Mouse (Mus musculus) MN1 (cell line): ENCODE data around the gene Spp1.

Experiments used
- DNase-seq: peaks from one replicate; pipeline ENCODE4 v3.0.0-alpha.2; 2016; ENCODE audit warnings: low spot score

The Spp1 gene

DNA sequence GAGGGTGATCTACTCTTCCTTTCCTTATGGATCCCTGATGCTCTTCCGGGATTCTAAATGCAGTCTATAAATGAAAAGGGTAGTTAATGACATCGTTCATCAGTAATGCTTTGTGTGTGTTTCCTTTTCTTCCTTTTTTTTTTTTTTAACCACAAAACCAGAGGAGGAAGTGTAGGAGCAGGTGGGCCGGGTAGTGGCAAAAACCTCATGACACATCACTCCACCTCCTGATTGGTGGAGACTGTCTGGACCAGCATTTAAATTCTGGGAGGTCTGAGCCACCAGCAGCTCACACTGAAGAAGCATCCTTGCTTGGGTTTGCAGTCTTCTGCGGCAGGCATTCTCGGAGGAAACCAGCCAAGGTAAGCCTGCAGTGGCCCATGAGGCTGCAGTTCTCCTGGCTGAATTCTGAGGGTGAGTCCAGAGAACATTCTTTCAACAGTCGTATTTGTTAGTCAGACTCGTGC, at the start of gene Spp1:
TSS of gene Spp1 (plus strand) at position 284 of the 467 bp plus-strand sequence.
- DNase-seq: no peak

DNA sequence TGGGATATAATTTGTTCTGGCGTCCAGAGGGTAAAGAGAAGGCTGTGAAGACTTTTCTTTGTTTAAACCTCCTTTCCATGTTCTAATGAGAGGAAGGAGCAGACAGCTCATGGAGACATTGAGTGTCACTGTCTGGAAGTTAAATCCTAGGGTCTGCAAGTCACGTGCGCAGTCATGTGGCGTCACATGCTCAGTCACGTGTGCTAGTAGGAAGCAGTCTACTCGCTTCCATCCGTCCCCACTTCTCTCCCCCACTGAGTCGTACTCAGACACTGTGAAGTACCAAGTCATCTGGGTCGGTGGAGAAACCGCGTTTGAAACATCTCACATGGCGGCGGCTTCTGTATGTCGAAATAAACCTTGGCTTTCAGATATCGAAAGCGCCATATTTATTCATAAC, 49.4 kb upstream of the Spp1 start:
- no peak for DNase-seq

DNA sequence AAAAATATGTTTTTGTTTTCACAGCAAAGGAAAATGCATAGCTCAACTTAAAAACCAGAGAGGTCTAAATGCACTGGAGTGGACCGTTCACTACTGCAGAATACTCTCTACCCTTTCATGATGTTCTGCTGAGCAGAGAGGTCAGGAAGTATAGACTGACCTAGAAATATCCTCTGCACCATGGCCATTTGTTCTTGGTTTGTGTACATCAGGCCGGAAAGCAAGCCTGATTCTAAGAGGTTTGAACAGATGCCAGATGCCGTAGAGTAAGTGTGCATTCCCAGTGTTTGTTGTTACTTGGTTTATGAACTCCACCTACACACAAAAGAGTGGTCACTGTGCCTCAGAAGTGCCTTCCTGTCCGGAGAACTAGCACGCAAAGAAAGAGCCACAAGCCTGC, 48.0 kb upstream of the Spp1 start:
- DNase-seq: no peak

DNA sequence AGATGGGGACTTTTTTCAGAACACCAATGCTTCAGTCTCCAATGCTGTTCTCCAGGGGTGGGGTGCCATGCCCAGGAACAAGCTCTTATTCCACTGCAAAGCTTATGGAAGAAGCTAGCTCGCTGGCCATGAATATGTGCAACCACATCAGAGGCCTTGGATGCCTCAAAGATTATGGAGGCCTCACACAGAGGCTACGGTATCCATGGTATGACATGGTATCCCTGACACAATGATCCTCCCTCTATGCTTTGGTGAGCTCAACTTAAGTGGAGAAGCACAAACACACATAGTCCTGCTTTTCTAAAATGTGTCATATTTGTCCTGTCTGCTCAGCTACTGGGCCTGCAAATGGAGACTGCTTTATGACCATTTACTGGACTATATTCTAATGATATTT, 44.0 kb upstream of the Spp1 start:
- no peak for DNase-seq

DNA sequence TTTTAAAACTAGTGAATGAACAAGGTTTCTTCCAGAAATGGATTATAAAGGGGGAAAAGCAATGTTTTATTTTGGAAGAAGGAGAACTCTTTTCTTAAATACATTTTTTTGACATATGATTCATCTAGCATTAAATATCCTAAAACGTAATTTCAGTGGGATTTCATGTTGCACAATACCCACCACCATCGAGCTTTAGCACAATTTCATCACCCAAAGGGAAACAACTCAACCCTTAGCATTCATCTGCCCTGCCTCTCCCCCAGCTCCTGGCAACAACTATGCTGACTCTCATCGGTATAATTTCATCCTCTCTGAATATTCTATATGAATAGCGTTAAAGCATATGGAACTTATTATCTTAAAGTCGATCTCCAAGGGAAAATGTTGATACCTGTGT, 42.1 kb upstream of the Spp1 start:
- no peak for DNase-seq

DNA sequence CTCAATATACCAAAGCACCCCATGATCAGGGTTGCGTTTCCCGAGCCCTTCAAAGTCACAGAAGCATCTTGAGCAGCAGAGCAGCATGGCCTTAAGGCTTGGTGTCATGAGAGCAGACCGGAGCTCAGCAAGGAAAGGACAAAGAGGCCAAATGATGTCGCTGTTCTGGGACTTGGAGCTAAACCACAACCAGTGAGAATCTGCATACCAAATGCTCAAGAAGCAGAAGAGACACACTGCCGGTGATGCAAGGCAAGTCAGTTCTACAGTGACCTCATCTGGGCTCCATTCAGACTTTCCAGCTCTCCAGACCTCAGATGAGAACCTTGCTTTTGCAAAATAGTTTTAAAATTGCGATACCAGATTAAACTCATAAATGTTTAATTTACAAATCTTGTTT, 38.6 kb upstream of the Spp1 start:
- no peak for DNase-seq

DNA sequence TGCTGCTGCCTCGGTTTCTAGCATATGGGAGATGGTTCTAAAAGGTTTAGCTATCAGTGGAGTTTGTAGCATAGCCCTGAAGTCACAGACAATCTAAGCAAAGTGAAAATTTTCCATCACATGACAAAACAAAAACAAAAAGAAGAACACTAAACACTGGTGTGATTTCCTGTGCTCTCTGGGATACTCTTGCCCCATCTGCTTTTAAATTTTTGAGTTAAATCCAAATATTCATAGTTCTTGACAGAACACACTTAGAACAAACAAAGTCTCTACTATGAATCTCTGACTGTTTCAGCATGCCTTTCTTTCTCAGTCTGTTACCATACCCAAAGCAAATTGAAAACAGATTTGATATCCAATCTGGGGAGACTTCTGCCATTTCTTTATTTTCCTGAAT, 36.9 kb upstream of the Spp1 start:
- DNase-seq: no peak

DNA sequence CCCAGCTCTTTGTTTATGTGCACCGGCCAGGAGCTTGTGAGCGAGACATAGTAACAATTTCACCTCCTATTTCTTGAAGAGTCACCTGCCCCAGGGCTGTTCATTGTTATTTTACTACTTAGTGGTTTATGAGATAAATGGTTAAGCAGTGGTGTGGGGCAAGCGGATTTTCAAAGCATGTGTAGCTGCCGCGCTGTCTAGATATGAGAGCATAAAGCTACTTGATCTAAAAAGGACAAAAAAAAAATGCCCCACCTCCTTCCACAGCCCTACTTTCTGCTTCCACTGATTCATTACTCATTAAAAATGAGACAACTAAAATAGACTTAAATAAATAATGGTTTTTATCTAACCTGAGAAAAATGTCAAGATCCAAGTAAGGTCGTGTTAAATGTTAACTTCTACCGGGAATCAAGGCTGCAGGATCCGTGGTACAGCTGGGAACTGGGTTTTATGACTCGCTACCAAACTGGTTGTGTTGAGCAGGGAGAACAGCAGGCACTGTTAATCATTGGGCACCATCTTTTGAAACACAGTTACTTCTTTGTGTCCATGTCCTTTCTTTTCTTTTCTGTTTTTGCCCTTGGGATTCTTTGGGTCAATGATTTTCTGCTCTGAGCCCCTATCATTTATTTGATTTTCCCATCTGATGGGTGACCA, 35.5 kb upstream of the Spp1 start:
- no peak for DNase-seq

DNA sequence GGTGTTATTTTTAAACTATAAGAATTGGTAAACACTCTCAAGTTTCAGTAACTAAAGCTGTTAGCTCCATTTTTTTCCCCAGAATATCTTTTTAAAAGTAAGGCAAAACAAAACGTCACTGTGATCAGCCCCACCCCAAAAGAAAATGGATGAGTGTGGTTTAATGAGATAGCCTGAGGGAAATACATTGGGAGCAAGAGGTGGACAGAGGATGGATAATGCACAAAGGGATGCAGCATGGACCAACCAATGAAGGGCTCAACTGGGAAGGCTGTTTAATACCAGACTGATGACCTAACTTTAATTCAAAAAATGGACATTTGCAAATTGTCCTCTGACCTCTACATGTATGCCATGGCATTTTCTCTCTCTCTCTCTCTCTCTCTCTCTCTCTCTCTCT, 34.9 kb upstream of the Spp1 start:
- no peak for DNase-seq

DNA sequence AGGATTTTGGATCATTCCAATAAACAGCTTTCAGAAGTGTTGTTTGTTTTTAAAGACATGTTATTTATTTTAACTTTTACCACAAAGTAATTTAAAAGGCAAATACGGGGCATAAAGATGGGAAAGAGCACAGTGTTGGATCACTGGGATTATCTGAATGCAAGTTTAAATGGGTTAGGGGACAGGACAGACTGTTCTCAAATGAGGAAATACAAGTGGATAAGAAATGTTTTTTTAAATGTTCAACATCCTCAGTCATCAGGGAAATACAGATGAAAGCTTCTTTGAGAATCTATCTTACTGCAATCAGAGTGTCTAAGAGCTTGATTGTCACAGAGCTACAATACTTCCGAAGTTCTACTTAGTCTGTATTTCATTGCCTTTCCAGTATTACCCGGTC, 32.3 kb upstream of the Spp1 start:
- DNase-seq: no peak

DNA sequence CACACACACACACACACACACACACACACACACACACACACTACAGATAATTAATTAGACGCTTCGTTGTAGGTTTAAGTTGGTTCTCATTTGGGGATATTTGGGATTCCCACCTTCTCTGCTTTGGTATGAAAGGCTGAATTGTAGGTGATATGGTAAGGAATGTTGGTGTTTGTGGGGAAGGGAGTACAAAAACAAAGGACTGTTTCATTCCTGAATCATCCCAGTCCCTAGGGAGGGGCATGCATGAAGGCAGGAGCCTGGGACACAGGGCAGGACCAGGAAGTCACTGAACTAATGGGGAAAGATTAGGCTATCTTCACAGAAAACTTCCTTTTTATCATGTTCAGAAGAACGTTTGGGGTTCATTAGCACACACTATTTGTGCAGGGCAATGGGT, 31.6 kb upstream of the Spp1 start:
- DNase-seq: no peak

DNA sequence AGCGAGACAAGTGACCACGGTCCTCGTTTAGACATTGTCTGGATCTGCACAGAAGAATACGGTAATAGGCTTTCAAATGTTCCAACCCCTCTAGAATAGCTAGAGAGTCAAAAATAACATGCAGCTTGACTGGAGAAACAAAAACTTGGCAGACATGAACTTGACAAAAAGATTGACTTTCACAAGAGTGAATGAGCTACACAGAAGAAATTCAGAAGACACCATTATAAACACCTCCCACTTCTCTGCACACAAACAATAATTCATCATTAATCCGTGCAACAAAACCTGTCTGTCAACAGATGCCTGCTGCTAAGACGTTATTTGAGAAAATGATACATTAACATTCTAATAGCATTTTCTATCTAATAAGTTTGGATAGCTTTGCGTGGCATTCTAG, 30.4 kb upstream of the Spp1 start:
- DNase-seq: no peak

DNA sequence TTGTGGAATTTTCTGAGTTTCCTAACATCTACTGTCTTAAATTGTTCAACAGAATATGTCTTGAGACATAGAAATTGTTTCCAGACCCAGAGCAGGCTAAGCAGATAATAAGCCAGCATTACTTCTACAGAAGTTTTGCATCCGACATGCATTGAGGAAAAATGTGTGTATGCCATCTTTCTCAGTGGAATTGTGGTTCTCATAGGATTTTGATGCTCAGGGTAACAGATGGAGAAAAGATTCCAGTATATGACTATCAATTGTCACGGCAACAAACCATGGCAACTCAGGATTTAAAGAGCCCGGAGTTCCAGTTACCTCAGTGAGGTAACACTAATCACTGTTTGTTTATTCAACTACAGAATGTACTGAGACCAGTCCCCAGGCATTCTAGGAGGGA, 29.9 kb upstream of the Spp1 start:
- DNase-seq: no peak

DNA sequence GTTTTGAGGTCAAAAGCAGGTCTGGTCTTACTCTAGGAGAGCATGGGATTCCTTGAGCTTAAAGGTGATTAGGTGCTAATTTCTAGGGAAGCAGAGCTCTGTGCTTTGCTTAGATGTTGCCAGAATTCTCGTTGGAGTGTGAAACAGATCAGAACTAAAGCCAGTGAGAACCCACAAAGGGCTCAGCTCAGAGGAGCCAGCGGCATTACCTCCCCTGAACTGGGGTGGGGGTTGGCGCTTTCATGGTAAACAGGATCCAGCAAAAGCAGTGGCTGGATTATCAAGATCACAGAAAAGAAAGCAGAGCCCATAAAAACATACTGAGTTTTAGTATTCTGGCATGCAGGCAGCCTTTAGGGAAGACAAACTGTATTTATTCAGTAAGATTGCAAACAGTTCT, 28.2 kb upstream of the Spp1 start:
- no peak for DNase-seq

DNA sequence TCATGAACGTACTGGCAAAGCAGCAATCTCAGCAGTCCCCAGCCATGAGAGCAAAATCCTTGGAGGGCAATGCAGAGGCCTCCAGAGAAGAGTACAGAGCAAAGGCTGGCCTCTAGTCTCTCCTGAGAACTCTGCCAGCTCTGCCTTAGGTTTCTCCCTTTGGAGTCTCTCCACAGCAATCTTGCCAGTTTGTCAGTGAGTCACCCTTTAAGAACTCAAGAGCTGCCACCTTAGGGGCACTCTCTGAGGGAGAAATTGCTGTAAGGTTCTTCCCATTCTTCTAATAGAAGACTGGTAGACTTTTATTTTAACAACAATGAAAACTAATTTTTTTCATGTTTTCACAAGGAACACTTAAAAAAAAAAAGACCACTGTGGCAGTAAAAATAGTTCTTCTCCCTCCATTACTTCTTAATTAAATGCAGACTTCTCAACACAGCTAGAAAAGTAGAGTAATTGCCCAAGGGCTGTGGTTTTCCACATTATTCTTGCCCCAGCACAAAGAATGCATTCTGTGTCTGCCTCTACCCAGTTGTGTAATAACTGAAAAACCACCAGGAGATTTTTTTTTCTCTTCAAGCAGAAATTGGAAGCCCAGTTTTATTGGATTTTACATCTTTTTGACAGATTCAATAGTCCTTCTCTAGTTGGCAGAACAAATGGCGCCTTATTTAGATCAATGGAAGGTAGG, 27.2 kb upstream of the Spp1 start:
- no peak for DNase-seq

DNA sequence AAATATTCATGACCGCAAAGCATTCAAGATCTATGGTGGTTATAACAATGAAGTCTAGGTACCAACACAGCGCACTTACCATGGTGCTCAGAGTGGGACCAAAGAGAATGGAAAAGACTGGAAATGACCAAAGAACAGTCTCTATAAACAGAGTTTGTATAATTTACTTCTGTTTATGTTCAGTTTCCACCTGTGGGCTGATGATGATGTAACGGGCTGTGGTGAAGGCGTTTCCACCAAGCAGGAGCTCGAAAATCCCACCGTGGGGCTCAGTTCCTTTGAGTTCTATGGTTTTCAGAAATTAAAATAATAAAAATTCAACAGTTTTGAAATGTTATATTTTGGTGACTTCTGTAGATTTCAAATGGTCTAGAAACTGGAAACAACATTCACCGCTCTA, 26.4 kb upstream of the Spp1 start:
- DNase-seq: no peak

DNA sequence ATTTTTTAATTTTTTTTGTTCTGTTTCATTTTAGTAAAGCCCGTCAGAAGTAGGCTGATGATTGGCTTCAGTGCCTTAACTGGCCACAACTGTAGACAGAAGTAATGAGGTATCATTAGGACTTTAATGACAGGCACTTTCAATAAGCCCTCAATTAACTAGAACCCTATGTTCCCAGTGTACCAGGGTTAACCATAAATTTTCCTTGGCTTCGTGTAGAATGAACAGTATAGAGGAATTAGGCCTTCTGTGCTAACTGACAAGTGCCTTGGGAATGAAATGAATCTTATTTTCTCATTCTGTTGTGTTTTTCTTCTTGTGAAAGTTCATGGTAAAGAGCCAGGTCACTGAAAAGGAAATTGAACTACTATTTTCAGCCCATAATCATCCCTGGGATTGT, 18.9 kb upstream of the Spp1 start:
- no peak for DNase-seq

DNA sequence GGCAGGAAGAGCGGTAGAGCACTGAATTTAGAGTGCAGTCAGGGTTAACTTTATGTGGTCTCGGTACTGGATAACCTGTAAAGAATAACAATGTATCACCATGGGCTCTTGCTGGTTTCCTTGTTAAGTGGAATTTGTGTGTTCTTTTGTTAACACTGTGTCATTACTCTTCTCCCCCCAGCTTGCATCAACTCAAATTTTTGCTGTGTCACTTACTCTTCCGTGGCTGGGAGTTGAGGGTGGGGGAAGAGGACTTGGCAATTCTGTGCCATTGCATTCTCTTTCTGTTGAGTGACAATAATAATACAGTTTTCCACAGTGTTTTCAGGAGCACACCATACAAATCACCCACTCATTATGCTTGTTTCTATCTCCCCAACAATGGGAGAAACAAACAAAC, 17.9 kb upstream of the Spp1 start:
- DNase-seq: no peak

DNA sequence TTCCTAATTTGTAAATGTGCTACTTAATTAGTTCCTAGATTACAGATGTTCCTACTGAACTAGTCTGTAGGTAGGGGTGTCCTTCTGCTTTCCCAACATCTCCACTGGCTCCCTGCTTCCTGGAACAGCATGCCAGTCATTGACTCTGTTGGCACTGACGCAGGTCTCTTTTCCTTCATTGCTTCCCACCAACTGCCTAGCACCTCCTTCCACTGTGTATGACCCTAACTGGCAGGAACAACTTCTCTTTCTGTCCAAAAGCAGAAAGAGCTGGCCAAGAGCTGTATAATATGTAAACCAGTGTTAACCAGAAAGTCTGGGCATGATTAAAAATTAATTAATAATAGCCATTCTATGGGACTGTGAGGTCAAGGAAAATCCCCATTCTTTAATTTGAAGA, 17.2 kb upstream of the Spp1 start:
- no peak for DNase-seq

DNA sequence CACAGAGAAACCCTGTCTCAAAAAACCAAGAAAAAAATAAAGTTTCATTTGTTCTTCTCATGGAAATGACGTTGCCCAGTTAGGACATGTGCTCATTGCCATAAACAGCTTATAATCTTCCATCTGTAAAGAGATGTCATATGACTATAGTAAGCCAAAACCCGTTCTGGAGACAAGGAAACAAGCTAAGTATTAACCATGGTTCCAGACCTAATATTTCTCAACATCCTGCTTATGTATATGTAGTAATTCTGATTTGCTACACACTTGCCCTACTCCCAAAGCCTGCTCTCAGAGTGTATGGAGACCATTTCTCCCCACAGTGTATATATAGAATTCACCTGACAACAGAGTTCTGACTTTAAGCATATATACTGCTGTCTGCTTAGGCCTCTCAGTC, 12.9 kb upstream of the Spp1 start:
- DNase-seq: no peak

DNA sequence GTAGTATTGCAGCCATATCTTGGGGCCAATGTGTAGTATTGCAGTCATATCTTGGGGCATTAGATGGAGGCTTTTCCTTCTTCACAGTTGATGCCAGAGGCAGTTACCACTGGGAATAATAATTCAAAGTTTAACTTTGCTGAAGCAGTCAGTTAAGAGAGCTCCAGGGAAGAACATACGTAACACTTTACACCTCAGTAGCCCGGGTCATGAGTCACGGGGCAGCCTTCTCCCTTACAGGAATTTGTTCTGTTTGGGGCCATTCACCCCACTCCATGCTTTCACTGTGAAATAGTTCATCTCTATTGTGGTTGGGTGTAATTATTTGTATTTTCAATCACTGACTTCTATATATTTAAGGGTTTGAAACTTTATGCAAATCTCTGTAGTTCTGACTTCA, 11.1 kb upstream of the Spp1 start:
- no peak for DNase-seq

DNA sequence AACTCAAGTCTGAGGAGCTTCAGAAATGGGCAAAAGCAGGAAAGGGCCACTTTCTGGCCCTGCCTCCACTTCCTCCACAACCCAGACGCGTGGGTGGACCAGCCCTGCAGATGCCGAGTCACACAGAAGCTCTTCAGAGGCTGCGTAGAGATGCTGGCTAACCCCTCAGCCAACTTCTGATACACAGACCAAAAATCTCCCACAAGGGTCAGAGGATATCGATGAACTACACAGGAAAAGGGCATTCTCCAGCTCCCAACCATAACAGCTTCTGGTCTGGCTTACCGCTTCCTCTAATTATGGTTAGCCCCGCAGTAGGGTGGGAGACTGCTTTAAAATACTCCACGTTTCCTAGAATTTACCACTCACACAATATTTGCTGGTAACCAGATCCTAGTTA, 9.0 kb upstream of the Spp1 start:
- DNase-seq: no peak

DNA sequence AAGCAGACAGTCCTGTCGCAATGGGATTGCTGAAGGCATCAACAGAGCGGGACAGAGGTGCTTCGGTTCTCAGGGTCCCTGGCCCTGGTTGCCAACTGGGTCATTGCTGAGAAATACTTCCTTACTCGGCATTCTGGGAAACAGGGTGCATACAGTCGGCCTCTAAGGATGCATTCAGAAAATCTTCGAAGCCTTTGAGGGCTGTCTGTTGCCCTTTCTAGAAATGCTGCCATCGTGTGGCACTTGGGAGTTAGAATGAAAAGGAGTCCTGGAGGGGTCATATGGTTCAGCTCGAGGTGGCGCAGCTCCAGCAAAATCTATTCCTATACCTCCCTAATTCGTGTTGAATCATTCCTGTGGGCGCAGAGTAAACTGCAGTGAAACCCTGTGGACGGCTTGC, 2.0 kb upstream of the Spp1 start:
- DNase-seq: peak; percentile 21

DNA sequence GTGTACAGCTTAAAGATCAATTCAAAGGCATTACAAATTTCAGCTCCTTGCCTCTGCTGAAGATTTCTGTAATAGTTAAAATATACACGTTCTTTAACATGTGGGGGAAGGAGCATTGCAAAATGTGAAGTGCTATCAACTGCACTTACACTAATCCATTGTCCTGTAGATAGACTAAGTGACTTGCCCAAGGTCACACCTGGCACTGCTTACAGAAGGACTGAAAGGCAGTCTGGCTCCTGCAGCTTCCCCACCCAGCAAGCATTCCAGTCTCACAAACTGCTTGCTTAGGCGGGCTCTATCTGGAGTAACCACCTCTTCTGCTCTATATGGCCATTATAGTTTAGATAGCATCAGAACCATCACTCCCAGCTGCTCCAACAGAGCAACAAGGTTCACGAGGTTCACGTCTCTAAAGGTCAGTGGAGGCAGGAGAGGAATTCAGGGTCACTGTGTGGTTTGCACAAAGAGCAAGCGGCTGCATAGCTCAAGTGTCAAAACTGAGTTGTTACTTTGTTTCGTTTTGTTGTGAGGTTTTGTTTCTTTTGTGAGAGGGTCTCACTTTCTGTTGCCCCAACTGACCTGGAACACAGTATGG, 851 bp upstream of the Spp1 start:
- no peak for DNase-seq
